Mouse (Mus musculus): Measurements from ENCODE around the gene Phb2.

DNA sequence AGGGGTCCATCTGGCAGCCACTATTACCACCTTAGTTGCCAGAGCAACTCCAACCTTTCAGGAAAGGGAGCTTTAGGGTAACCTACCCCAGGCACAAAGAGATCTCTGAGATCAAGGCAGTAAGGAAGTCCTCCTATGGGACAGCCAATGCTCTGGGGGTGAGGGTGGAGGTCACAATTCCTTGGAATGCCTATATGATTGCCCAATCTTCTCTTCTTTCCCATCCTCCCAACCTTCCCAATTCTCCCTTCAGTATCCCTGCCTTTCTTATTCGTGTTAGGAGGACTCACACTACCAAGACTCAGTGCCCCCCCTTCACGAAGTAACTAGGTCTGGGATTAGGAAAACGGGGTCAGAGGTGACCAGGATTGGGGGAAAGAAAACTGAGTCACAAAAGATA lies 43.2 kb downstream of the Phb2 start:
- TF ChIP-seq POLR2AphosphoS5 (IDR thresholded peaks at IDR 0.05; ENCODE audit: borderline replicate concordance, low read depth, low read length) (no peak), MAFK (IDR thresholded peaks at IDR 0.05; ENCODE audit: borderline replicate concordance, low read depth, low read length) (no peak), CTCF (IDR thresholded peaks at IDR 0.05 in 2 of 3, conservative IDR thresholded peaks at IDR 0.05 in 1 of 3; ENCODE audit: control insufficient read depth in 1 of 3, insufficient read depth in 1 of 3, low read depth in 2 of 3, low read length in 3 of 3, poor library complexity in 1 of 3, severe bottlenecking in 1 of 3) (no peak), TBP (IDR thresholded peaks at IDR 0.05; ENCODE audit: low read depth, low read length) (no peak), USF2 (IDR thresholded peaks at IDR 0.05; ENCODE audit: borderline replicate concordance in 1 of 2, insufficient read depth in 1 of 2, low read depth in 1 of 2, low read length in 2 of 2) (no peak), ZKSCAN1 (IDR thresholded peaks at IDR 0.05; ENCODE audit: low read depth, low read length) (no peak)
